Mouse (Mus musculus): ENCODE measurements around the gene Hoxd12. TPM values are rescaled to one million over a fixed set of nuclear protein-coding genes. Genes with fewer than 3 reads are reported as not detected.

The Hoxd12 gene
- polyA plus RNA-seq, 1 experiment: not detected

- 40% methylated on average over 34 of the region's 34 CpGs for WGBS
- no peaks in the 10 kb centered on the region for H3K27me3 ChIP-seq (replicated peaks; ENCODE audit: control insufficient read depth, insufficient read depth, low read length)
- DNase-seq: peak; percentile 61
- no peaks in the 10 kb centered on the region for H3K4me1 ChIP-seq (ENCODE audit: control insufficient read depth, insufficient read depth, low read length)
- H3K36me3 ChIP-seq (ENCODE audit: control insufficient read depth, insufficient read depth, low read length): no peaks in the 10 kb centered on the region
- TF ChIP-seq CTCF (conservative IDR thresholded peaks at IDR 0.05; ENCODE audit: insufficient read depth, insufficient read length, low read depth, low read length): no peak
- TF ChIP-seq POLR2A (IDR thresholded peaks at IDR 0.05; ENCODE audit: low read depth, low read length): no peak
- H3K4me3 ChIP-seq (ENCODE audit: insufficient read depth, low read depth, low read length): peak overlapping the region; percentile 84; the same call in 1 of the 2 replicates
- H3K27ac ChIP-seq (ENCODE audit: insufficient read depth, low read depth, low read length): peak overlapping the region; percentile 94
Measured at GRCm38 (mm10) chr2:74696442-74697335, 21.9 kb downstream of the Hoxd12 start.

- Histone ChIP-seq H3K27me3 (replicated peaks; ENCODE audit: control insufficient read depth, insufficient read depth, low read length) (no peaks in the 10 kb centered on the region), H3K36me3 (ENCODE audit: control insufficient read depth, insufficient read depth, low read length) (no peaks in the 10 kb centered on the region), H3K27ac (ENCODE audit: insufficient read depth, low read depth, low read length) (peak within 1 kb of the TSS; percentile 94), H3K4me1 (ENCODE audit: control insufficient read depth, insufficient read depth, low read length) (no peaks in the 10 kb centered on the region), H3K4me3 (ENCODE audit: insufficient read depth, low read depth, low read length) (peak within 1 kb of the TSS; percentile 84)
- under 1% methylated on average over 43 of the region's 43 CpGs for WGBS
- TF ChIP-seq POLR2A (IDR thresholded peaks at IDR 0.05; ENCODE audit: low read depth, low read length) (peak; percentile 61), CTCF (conservative IDR thresholded peaks at IDR 0.05; ENCODE audit: insufficient read depth, insufficient read length, low read depth, low read length) (no peak)
- peak; percentile 91 for DNase-seq
Measured at GRCm38 (mm10) chr2:74697567-74698121, 22.8 kb downstream of the Hoxd12 start, which contains the start of gene Hoxd9. Hoxd9 (plus strand) TSS chr2:74697727.

GRCm38 (mm10) chr2:74698201-74699052, 23.6 kb downstream of the Hoxd12 start:
- no peaks in the 10 kb centered on the region for H3K4me1 ChIP-seq (ENCODE audit: control insufficient read depth, insufficient read depth, low read length)
- peak; percentile 57 for DNase-seq
- H3K27me3 ChIP-seq (replicated peaks; ENCODE audit: control insufficient read depth, insufficient read depth, low read length): no peaks in the 10 kb centered on the region
- peak overlapping the region; percentile 94 for H3K27ac ChIP-seq (ENCODE audit: insufficient read depth, low read depth, low read length)
- WGBS: 2% methylated on average over 82 of the region's 86 CpGs
- H3K4me3 ChIP-seq (ENCODE audit: insufficient read depth, low read depth, low read length): peak overlapping the region; percentile 84
- TF ChIP-seq POLR2A (IDR thresholded peaks at IDR 0.05; ENCODE audit: low read depth, low read length) (no peak), CTCF (conservative IDR thresholded peaks at IDR 0.05; ENCODE audit: insufficient read depth, insufficient read length, low read depth, low read length) (no peak)
- H3K36me3 ChIP-seq (ENCODE audit: control insufficient read depth, insufficient read depth, low read length): no peaks in the 10 kb centered on the region

GRCm38 (mm10) chr2:74699053-74699430, 24.2 kb downstream of the Hoxd12 start:
- no peak for TF ChIP-seq CTCF (conservative IDR thresholded peaks at IDR 0.05; ENCODE audit: insufficient read depth, insufficient read length, low read depth, low read length)
- no peak for TF ChIP-seq POLR2A (IDR thresholded peaks at IDR 0.05; ENCODE audit: low read depth, low read length)
- Histone ChIP-seq H3K4me3 (ENCODE audit: insufficient read depth, low read depth, low read length) (peak overlapping the region; percentile 84), H3K27ac (ENCODE audit: insufficient read depth, low read depth, low read length) (peak overlapping the region; percentile 94), H3K36me3 (ENCODE audit: control insufficient read depth, insufficient read depth, low read length) (no peaks in the 10 kb centered on the region), H3K4me1 (ENCODE audit: control insufficient read depth, insufficient read depth, low read length) (no peaks in the 10 kb centered on the region), H3K27me3 (replicated peaks; ENCODE audit: control insufficient read depth, insufficient read depth, low read length) (no peaks in the 10 kb centered on the region)
- 12% methylated on average over 17 of the region's 17 CpGs for WGBS
- peak; percentile 46 for DNase-seq

GRCm38 (mm10) chr2:74699664-74700545, 25.1 kb downstream of the Hoxd12 start:
- Histone ChIP-seq H3K4me3 (ENCODE audit: insufficient read depth, low read depth, low read length) (peak overlapping the region; percentile 84), H3K27me3 (replicated peaks; ENCODE audit: control insufficient read depth, insufficient read depth, low read length) (no peaks in the 10 kb centered on the region), H3K4me1 (ENCODE audit: control insufficient read depth, insufficient read depth, low read length) (no peaks in the 10 kb centered on the region), H3K27ac (ENCODE audit: insufficient read depth, low read depth, low read length) (peak overlapping the region; percentile 94), H3K36me3 (ENCODE audit: control insufficient read depth, insufficient read depth, low read length) (no peaks in the 10 kb centered on the region)
- DNase-seq: no peak
- no peak for TF ChIP-seq POLR2A (IDR thresholded peaks at IDR 0.05; ENCODE audit: low read depth, low read length)
- no peak for TF ChIP-seq CTCF (conservative IDR thresholded peaks at IDR 0.05; ENCODE audit: insufficient read depth, insufficient read length, low read depth, low read length)
- 39% methylated on average over 23 of the region's 23 CpGs for WGBS

- 48% methylated on average over 22 of the region's 22 CpGs for WGBS
- Histone ChIP-seq H3K36me3 (ENCODE audit: control insufficient read depth, insufficient read depth, low read length) (no peaks in the 10 kb centered on the region), H3K27ac (ENCODE audit: insufficient read depth, low read depth, low read length) (peak overlapping the region; percentile 94), H3K4me1 (ENCODE audit: control insufficient read depth, insufficient read depth, low read length) (no peaks in the 10 kb centered on the region), H3K27me3 (replicated peaks; ENCODE audit: control insufficient read depth, insufficient read depth, low read length) (no peaks in the 10 kb centered on the region), H3K4me3 (ENCODE audit: insufficient read depth, low read depth, low read length) (peak overlapping the region; percentile 84)
- DNase-seq: peak; percentile 75
- TF ChIP-seq CTCF (conservative IDR thresholded peaks at IDR 0.05; ENCODE audit: insufficient read depth, insufficient read length, low read depth, low read length) (no peak), POLR2A (IDR thresholded peaks at IDR 0.05; ENCODE audit: low read depth, low read length) (no peak)
Measured at GRCm38 (mm10) chr2:74700546-74701112, 25.8 kb downstream of the Hoxd12 start.
